Mouse (Mus musculus): ENCODE results near the gene Hes7.

Gene Hes7

DNA sequence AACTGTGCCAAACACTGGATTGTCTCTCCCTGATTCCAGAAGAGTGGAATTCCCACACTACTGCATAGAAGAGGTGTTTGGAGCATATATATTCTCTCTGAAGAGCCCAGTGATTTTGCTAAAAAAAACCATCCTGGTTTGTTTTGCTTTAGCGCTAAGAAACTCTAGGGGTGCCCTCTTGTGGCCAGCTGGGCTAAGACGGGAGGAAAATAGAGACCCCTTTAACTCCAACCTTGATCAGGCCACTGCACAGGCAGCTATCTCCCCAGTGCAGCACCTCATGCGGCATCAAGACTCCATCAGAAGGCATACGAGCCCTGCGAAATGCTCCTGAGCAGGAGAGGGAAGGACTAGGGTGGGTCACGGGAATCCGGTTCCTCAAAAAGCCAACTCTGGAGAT lies 30.2 kb downstream of the Hes7 start:
- DNase-seq (ENCODE audit: low spot score): peak; percentile 67

DNA sequence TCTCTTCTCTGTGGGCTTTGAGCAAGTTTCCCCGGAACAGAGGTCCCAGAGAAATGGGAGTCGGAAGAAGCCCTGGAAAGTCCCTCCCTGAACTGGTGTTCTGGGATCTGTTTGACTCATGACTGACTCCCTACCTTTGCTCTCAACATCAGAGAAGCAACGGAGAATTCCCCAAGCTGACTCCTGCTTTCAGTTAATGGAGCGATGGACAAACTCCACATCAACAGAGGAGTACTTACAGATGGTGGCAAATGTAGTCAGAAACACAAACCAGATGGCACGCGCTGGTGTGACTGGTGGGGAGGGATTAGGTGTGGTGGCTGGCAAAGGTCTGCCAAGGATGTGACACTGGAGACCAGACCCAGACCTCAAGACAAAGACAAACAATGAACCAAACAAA lies 30.8 kb downstream of the Hes7 start:
- DNase-seq (ENCODE audit: low spot score): peak; percentile 54

- DNase-seq (ENCODE audit: low spot score): no peak
Measured at GRCm38 (mm10) chr11:69153831-69154230, 33.6 kb downstream of the Hes7 start.

GRCm38 (mm10) chr11:69155351-69155750 lies 35.1 kb downstream of the Hes7 start:
- DNase-seq (ENCODE audit: low spot score): no peak

DNA sequence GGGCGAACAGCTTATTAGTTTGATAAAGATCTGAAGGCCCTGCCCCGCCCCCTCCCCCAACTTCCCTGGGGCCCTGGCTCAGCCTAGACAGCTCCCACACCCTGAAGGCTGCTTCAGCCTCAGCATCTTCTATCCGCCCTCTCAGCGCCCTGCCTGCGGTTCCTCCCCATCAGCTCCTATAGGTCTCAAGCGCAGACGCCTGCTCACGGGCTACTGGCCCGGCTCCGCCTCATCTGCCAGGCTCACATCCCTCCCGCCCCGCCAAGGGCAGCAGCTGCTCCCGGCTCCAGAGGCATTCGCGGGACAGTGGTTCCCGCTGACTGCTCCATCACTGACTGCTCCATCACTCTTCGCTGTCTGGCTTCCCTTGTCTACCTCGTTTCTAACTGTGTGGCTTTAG lies 36.6 kb downstream of the Hes7 start, which contains the start of gene Alox12b:
Gene Alox12b, plus strand, starts transcription at position 190 of the 400 bp plus-strand sequence.
- peak; percentile 55 for DNase-seq (ENCODE audit: low spot score)

DNA sequence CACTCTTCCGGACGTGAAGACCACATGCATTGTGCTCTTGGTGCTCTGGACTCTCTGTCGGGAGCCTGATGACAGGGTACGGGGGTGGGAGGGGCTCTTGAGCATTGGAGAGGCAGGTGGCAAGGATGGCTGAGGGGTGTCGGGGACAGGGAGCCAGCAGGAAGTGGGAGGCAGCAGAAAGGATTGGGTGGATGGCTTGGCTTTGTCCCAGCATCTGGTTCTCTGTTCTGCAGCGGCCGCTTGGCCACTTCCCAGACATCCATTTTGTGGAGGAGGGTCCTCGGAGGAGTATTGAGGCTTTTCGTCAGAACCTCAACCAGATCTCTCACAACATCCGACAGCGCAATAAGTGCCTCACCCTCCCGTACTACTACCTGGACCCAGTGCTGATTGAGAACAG lies 49.1 kb downstream of the Hes7 start:
- no peak for DNase-seq (ENCODE audit: low spot score)

- DNase-seq (ENCODE audit: low spot score): peak; percentile 28
Measured at GRCm38 (mm10) chr11:69171626-69172025, 51.4 kb downstream of the Hes7 start.

- no peak for DNase-seq (ENCODE audit: low spot score)
Measured at GRCm38 (mm10) chr11:69172606-69173005, 52.4 kb downstream of the Hes7 start.

Measured in MN1 (cell line).